In genomic region chr12:83277537-83278441, GRCm38 (mm10) we compare ENCODE assay signal across 10 mouse cellular contexts.
A peak's percentile ranks its signal among the peaks of the same experiment; 100 is the strongest.
DNase-seq lines count a peak whose midpoint lies in the region; ATAC-seq lines count a peak whose summit lies in the region.
"Had no signal": no experiment of that assay in that cellular context is flagged by ENCODE, and none has a peak within 500 bp of the region (broad histone marks: within the 10 kb centered on the region; RNA-seq: fewer than 3 reads in every experiment).

No protein-coding gene starts in this region.

- ATAC-seq in forebrain, embryonic 14.5 days = peak; percentile 77
- peak; percentile 24; the same call in 1 of the 2 replicates for ATAC-seq in limb, embryonic 13.5 days (ENCODE audit: low FRiP score, low read depth)

- no peaks in the 10 kb centered on the region for H3K27me3 ChIP-seq in forebrain, embryonic 14.5 days (replicated peaks; ENCODE audit: control insufficient read depth, insufficient read depth, low read length)
- H3K27me3 ChIP-seq in limb, embryonic 13.5 days = peaks cover 3% of the 10 kb centered on the region; the same call in 1 of the 2 replicates
- H3K27me3 ChIP-seq: heart, embryonic 15.5 days; lung, embryonic 15.5 days had no signal

- H3K9me3 ChIP-seq in forebrain, embryonic 14.5 days (replicated peaks; ENCODE audit: control insufficient read depth, low read length) = no peaks in the 10 kb centered on the region
- H3K9me3 ChIP-seq in limb, embryonic 13.5 days = no peaks in the 10 kb centered on the region
- H3K9me3 ChIP-seq: heart, embryonic 15.5 days; lung, embryonic 15.5 days had no signal

- no peak overlapping the region for H3K4me2 ChIP-seq in forebrain, embryonic 14.5 days (ENCODE audit: low read length)
- H3K4me2 ChIP-seq in limb, embryonic 13.5 days (replicated peaks) = no peak overlapping the region
- H3K4me2 ChIP-seq: heart, embryonic 15.5 days; lung, embryonic 15.5 days had no signal

- H3K36me3 ChIP-seq in forebrain, embryonic 14.5 days (ENCODE audit: control insufficient read depth, insufficient read depth, low read length) = no peaks in the 10 kb centered on the region
- H3K36me3 ChIP-seq in limb, embryonic 13.5 days = no peaks in the 10 kb centered on the region
- H3K36me3 ChIP-seq: heart, embryonic 15.5 days; lung, embryonic 15.5 days had no signal

- peaks cover 10% of the 10 kb centered on the region for H3K4me1 ChIP-seq in forebrain, embryonic 14.5 days (ENCODE audit: control insufficient read depth, insufficient read depth, low read length)
- H3K4me1 ChIP-seq in limb, embryonic 13.5 days = peaks cover 8% of the 10 kb centered on the region

- H3K27ac ChIP-seq in forebrain, embryonic 14.5 days (ENCODE audit: low read depth, low read length) = peak overlapping the region; percentile 75
- no peak overlapping the region for H3K27ac ChIP-seq in limb, embryonic 13.5 days
- H3K27ac ChIP-seq: heart, embryonic 15.5 days; lung, embryonic 15.5 days had no signal

- H3K4me3 ChIP-seq in forebrain, embryonic 14.5 days (ENCODE audit: low read depth, low read length) = no peak overlapping the region
- H3K4me3 ChIP-seq in limb, embryonic 13.5 days = no peak overlapping the region
- H3K4me3 ChIP-seq: heart, embryonic 15.5 days; lung, embryonic 15.5 days had no signal

- WGBS in forebrain, embryonic 14.5 days = 57% methylated on average over 11 of the region's 11 CpGs
- 72% methylated on average over 11 of the region's 11 CpGs for WGBS in limb, embryonic 13.5 days

- peak; percentile 39 for DNase-seq in embryo, embryonic 10 days (ENCODE audit: low spot score)
- no peak for DNase-seq in embryo, embryonic 9.5 days (ENCODE audit: extremely low spot score)
- DNase-seq in Muller cell, postnatal 12 days (ENCODE audit: inconsistent ontology term) = peak; percentile 47
- peak; percentile 79 for DNase-seq in forebrain, embryonic 14.5 days (ENCODE audit: low spot score)
- no peak for DNase-seq in ovary, postnatal 14 days (ENCODE audit: low spot score)
- DNase-seq in thymus, postnatal 10 days (ENCODE audit: low spot score in 2 of 2) = no peak
- no peak for DNase-seq in lung, postnatal 14 days

- no peak overlapping the region for H3K9ac ChIP-seq in forebrain, embryonic 14.5 days (ENCODE audit: low read length)
- no peak overlapping the region for H3K9ac ChIP-seq in limb, embryonic 13.5 days
- H3K9ac ChIP-seq: heart, embryonic 15.5 days; lung, embryonic 15.5 days had no signal

Comparison
In these comparisons a context has a peak if more than half of its experiments do, and no peak if none do; other contexts are left out.
1. DNase-seq: peak in embryo, embryonic 10 days (single experiment), Muller cell, postnatal 12 days (single experiment) and forebrain, embryonic 14.5 days (single experiment); none in embryo, embryonic 9.5 days (single experiment), ovary, postnatal 14 days (single experiment), thymus, postnatal 10 days (0 of 2) and lung, postnatal 14 days (single experiment).